Mouse (Mus musculus): ENCODE data around the gene Rsph3b.
"Not testable (repeated sequence)": the region's sequence is repeated elsewhere in the genome, so short reads cannot be mapped to it uniquely, and the experiment has no call there.

GRCm38 (mm10) chr17:6958881-6959280 is 10.4 kb upstream of the Rsph3b start:
- TF ChIP-seq POLR2A (IDR thresholded peaks at IDR 0.05; ENCODE audit: low read depth, low read length); CTCF (conservative IDR thresholded peaks at IDR 0.05; ENCODE audit: insufficient read depth, insufficient read length, low read depth, low read length): not testable (repeated sequence)

Data from kidney, adult 2 months (tissue).